Mouse (Mus musculus) brain, embryonic 18.5 days (tissue): ENCODE results near the gene Wipf3.
A peak's percentile ranks its signal among the peaks of the same experiment; 100 is the strongest.

Experiments
- DNase-seq: peaks from one replicate; pipeline ENCODE4 v3.0.0-alpha.2; 2012; ENCODE audit warnings: low read depth, low spot score

Wipf3 gene

GRCm38 (mm10) chr6:54429447-54430194 is at the start of gene Wipf3:
Gene Wipf3, plus strand, starts transcription at chr6:54429603.
- DNase-seq, result peak; percentile 14

- no peak for DNase-seq
Measured at GRCm38 (mm10) chr6:54382636-54383035, 46.8 kb upstream of the Wipf3 start.

GRCm38 (mm10) chr6:54383893-54384524 is 45.4 kb upstream of the Wipf3 start:
- DNase-seq, result no peak

- no peak for DNase-seq
Measured at GRCm38 (mm10) chr6:54384777-54385176, 44.6 kb upstream of the Wipf3 start.

- no peak for DNase-seq
Measured at GRCm38 (mm10) chr6:54386429-54386828, 43.0 kb upstream of the Wipf3 start.

- no peak for DNase-seq
Measured at GRCm38 (mm10) chr6:54387044-54387443, 42.4 kb upstream of the Wipf3 start.

- DNase-seq, result no peak
Measured at GRCm38 (mm10) chr6:54387751-54388150, 41.7 kb upstream of the Wipf3 start.

GRCm38 (mm10) chr6:54388690-54389275 is 40.6 kb upstream of the Wipf3 start:
- DNase-seq, result no peak

- DNase-seq, result peak; percentile 63
Measured at GRCm38 (mm10) chr6:54391765-54392164, 37.6 kb upstream of the Wipf3 start.

GRCm38 (mm10) chr6:54393886-54394285 is 35.5 kb upstream of the Wipf3 start:
- no peak for DNase-seq

GRCm38 (mm10) chr6:54399194-54399923 is 30.0 kb upstream of the Wipf3 start:
- DNase-seq, result no peak

GRCm38 (mm10) chr6:54401503-54401902 is 27.9 kb upstream of the Wipf3 start:
- no peak for DNase-seq

- no peak for DNase-seq
Measured at GRCm38 (mm10) chr6:54404916-54405315, 24.5 kb upstream of the Wipf3 start.

- no peak for DNase-seq
Measured at GRCm38 (mm10) chr6:54406116-54406515, 23.3 kb upstream of the Wipf3 start.

GRCm38 (mm10) chr6:54409271-54409670 is 20.1 kb upstream of the Wipf3 start:
- DNase-seq, result no peak

- DNase-seq, result no peak
Measured at GRCm38 (mm10) chr6:54410451-54410850, 19.0 kb upstream of the Wipf3 start.

GRCm38 (mm10) chr6:54411591-54411990 is 17.8 kb upstream of the Wipf3 start:
- DNase-seq, result no peak

GRCm38 (mm10) chr6:54412879-54413278 is 16.5 kb upstream of the Wipf3 start:
- DNase-seq, result no peak

- no peak for DNase-seq
Measured at GRCm38 (mm10) chr6:54425230-54425629, 4.2 kb upstream of the Wipf3 start.

GRCm38 (mm10) chr6:54428850-54429446 is 455 bp upstream of the Wipf3 start:
- DNase-seq, result no peak

GRCm38 (mm10) chr6:54430221-54430620 is 818 bp downstream of the Wipf3 start:
- no peak for DNase-seq

GRCm38 (mm10) chr6:54431761-54432160 is 2.4 kb downstream of the Wipf3 start:
- peak; percentile 18 for DNase-seq
